Mouse (Mus musculus) embryonic stem cell, embryonic (primary cell): ENCODE data around the gene Ina.
"Not testable (repeated sequence)": the region's sequence is repeated elsewhere in the genome, so short reads cannot be mapped to it uniquely, and the experiment has no call there.

ENCODE experiments used
- CTCF ChIA-PET, 4 experiments: fragments of 300-600 bp in 2 of 4; fragments of 350-600 bp in 2 of 4; sonication (Branson Sonifier 250); formaldehyde crosslinking; loops; one replicate each; lab custom pipeline; 2022; ENCODE audit warnings: inconsistent platforms in 2 of 4; lab: Charles Lee
- POLR2A ChIA-PET, 4 experiments: fragments of 300-600 bp in 2 of 4; fragments of 350-600 bp in 2 of 4; sonication (Branson Sonifier 250); formaldehyde crosslinking; loops; one replicate each; lab custom pipeline; 2022; ENCODE audit warnings: antibody characterized with exemption in 4 of 4, inconsistent platforms in 1 of 4; lab: Charles Lee

Gene Ina

DNA sequence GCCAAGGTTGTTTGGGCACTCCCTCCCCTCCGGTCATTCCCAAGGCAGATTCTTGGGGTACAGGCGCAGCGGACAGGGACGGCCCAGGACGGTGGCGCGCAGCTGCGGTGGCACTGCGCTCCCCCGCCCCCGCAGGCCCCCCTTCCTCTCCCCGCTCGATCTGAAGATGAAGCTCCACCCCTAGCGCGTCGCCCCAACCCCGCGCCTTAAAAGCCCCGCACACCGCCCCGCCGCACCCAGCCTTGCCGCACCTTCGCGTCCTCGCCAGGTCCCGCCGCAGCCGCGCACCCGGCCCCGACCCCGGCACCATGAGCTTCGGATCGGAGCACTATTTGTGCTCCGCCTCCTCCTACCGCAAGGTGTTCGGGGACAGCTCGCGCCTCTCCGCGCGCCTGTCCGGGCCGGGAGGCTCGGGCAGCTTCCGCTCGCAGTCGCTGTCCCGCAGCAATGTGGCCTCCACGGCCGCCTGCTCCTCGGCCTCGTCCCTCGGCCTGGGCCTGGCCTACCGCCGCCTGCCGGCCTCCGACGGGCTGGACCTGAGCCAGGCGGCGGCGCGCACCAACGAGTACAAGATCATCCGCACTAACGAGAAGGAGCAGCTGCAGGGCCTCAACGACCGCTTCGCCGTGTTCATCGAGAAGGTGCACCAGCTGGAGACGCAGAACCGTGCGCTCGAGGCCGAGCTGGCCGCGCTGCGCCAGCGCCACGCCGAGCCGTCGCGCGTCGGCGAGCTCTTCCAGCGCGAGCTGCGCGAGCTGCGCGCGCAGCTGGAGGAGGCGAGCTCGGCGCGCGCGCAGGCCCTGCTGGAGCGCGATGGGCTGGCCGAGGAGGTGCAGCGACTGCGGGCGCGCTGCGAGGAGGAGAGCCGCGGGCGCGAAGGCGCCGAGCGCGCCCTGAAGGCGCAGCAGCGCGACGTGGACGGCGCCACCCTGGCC, at the start of gene Ina, which contains the start of gene Nt5c2:
Ina (plus strand) TSS at position 252 of the 935 bp plus-strand sequence.
Nt5c2 (minus strand) TSS at position 707 of the 935 bp plus-strand sequence.
- POLR2A ChIA-PET = interaction anchor here (0.5 to 6.5 kb wide), 50 partner anchors 8 to 969 kb away, joined by 3 to 66 read pairs (median 4); partner anchors contain the start of genes Taf5 (in 4 of the 4), Pcgf6 (in 3 of the 4), Cnnm2 (in 2 of the 4) and Pdcd11 (in 2 of the 4)
- CTCF ChIA-PET = interaction anchor here (0.5 to 1.5 kb wide), 28 partner anchors 8 to 917 kb away, joined by 3 to 8 read pairs (median 3); partner anchors contain the start of genes Pdcd11 (in 1 of the 4), Sufu (in 1 of the 4), Taf5 (in 1 of the 4) and Usmg5 (in 1 of the 4)

DNA sequence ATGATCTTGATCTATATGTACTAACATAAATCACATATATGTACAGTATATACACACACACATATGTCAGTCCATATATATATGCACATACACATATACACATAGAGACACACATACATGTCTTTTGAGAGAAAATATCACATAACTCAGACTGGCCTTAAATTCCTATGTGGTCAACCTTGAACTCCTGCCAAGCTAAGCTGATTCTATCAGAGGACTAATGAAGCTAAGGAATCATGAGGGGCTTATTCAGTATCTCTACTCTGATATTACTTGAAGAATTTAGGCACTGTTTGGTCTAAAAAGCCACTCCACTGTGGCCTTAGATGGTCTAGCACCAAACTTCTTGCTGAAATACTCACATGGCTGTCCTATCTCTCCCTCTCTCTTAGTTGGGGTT, 49.0 kb upstream of the Ina start:
- POLR2A ChIA-PET = interaction anchor here in 1 of 4 experiments (1.1 to 2.2 kb wide), 2 partner anchors 18 to 23 kb away, joined by 4 to 7 read pairs; no protein-coding TSS in a partner anchor
- CTCF ChIA-PET = no interaction called here

DNA sequence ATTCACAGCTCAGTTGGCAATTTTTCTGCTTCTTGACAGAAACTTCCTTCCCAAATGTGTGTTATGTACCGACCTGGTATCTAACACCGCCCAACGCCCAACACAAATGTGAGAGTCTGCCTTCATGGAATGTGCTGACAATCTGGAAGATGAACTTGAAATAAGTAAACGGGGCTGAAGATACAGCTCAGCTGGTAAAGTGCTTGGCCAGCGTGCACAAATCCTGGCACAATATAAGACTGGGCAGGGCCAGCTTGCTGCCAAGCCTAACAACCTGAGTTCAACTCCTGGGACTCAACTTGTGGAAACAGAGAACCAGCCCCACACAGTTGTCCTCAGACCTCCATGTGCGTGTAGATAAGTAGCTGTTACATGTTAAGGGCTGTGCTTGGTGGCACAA, 48.2 kb upstream of the Ina start:
- CTCF ChIA-PET = interaction anchor here in 1 of 4 experiments (0.8 kb wide), 1 partner anchor 436 kb away, joined by 3 read pairs; no protein-coding TSS in a partner anchor
- POLR2A ChIA-PET = interaction anchor here in 2 of 4 experiments (0.6 to 2.2 kb wide), 4 partner anchors 17 to 44 kb away, joined by 3 to 7 read pairs (median 4); no protein-coding TSS in a partner anchor

DNA sequence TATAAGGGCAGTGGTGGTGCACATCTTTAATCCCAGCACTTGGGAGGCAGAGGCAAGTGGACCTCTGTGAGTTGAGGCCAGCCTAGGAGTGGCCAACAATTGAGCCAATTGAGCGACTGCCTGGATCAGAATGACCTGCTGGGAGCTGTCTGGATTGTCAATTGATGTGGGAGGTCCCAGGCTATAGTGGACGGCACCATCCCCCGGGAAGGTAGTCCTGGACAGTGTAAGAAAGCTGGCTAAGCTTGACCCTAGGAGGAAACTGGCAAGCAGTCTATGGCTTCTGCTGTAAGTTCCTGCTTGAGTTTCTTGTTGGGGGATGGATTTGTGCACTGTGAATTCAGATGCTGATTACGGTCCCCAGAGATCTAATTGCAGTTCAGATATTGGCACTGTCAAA, 46.6 kb upstream of the Ina start:
- ChIA-PET CTCF (interaction anchor here in 1 of 4 experiments (0.6 kb wide), 1 partner anchor 667 kb away, joined by 4 read pairs; no protein-coding TSS in a partner anchor), POLR2A (interaction anchor here in 2 of 4 experiments (0.6 to 4.2 kb wide), 4 partner anchors 7 to 168 kb away, joined by 3 to 38 read pairs (median 8); no protein-coding TSS in a partner anchor)

DNA sequence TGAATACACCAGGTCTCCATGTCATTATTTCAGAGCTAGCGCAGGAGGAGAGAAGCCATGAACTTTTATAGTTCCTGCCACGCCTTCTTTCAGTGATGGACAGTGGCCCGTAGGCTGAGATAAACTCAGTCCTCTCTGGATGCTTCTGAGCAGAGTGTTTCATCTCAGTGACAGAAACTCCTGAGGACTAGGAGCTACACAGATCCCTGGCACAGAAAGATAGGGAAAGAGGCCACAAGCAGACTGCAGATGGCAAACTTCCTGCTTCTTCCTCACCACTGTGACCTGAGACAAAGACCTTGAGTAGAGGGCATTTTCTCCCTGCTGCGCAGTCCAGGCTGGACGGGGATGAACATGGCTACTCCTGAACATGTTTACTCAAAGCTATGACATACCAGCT, 45.7 kb upstream of the Ina start:
- ChIA-PET POLR2A (interaction anchor here in 2 of 4 experiments (1.0 to 6.4 kb wide), 9 partner anchors 8 to 50 kb away, joined by 4 to 48 read pairs (median 8); no protein-coding TSS in a partner anchor), CTCF (no interaction called here)

DNA sequence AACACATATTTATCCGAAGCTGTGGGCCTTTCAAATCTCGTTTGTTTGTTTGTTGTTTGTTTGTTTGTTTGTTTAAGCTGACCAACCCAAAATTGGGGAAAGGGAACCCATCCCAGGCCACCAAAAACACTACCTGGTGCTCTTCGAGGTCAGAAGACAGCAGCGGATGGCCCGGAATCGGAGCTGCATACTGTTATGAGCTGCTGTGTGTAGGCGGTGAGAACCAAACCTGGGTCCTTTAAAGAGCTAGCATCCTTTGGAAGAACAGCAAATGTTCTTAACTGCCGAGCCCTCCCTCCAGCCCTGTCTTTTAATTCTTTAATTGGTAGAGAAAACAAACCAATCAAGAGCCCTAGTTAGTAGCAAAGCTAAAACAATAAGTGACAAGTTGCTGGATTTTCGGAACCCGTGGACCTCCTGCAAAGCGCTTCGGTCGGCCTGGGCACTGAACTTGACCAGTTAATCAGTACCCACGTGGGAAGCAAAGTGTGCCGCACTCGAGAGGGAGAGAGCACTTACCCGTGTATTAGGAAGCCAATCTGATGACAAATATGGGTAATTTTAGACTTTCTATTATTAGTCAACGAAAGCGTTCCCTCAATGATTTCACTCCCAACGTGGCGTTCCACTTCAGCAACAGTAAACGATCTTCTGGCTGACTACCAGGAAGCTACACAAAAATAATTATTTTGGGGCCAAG, 45.1 kb upstream of the Ina start:
- ChIA-PET POLR2A (interaction anchor here in 3 of 4 experiments (0.8 to 6.4 kb wide), 16 partner anchors 9 to 92 kb away, joined by 3 to 48 read pairs (median 4); partner anchors contain the start of genes Ina (in 1 of the 3) and Nt5c2 (in 1 of the 3)), CTCF (interaction anchor here in 1 of 4 experiments (0.8 to 1.0 kb wide), 2 partner anchors 10 to 23 kb away, joined by 3 to 4 read pairs; no protein-coding TSS in a partner anchor)

DNA sequence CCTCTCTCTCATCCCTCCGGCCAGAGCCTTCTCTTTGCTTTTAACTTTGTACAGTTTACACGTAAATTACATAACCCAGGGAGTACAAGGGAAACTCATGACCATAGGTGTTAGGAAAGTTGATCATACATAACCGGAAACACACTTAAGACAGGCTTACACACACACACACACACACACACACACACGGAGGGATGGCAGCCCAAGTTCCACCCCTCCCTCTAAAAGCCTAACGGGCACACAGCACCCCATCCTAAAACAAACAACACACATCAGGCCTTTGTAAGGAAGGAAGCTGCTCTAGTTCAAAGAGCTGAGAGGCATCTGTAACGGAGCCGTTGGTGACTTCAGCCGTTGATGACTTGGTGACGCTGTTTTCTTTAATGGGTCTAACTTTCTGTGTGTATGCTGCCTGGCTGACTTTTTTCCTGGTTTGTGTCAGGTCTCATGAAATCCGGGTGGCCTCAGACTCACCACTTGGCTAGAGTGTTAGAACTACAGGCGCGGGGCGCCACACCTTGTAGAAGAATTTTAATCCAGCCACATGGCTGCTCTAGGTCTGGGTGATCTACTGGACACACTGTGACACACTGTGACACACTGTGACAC, 44.3 kb upstream of the Ina start:
- CTCF ChIA-PET = interaction anchor here in 3 of 4 experiments (0.6 to 1.0 kb wide), 6 partner anchors 11 to 368 kb away, joined by 3 to 6 read pairs (median 4); no protein-coding TSS in a partner anchor
- POLR2A ChIA-PET = interaction anchor here in 3 of 4 experiments (0.6 to 6.4 kb wide), 21 partner anchors 9 to 405 kb away, joined by 3 to 48 read pairs (median 4); partner anchors contain the start of genes Ina (in 1 of the 3) and Nt5c2 (in 1 of the 3)

DNA sequence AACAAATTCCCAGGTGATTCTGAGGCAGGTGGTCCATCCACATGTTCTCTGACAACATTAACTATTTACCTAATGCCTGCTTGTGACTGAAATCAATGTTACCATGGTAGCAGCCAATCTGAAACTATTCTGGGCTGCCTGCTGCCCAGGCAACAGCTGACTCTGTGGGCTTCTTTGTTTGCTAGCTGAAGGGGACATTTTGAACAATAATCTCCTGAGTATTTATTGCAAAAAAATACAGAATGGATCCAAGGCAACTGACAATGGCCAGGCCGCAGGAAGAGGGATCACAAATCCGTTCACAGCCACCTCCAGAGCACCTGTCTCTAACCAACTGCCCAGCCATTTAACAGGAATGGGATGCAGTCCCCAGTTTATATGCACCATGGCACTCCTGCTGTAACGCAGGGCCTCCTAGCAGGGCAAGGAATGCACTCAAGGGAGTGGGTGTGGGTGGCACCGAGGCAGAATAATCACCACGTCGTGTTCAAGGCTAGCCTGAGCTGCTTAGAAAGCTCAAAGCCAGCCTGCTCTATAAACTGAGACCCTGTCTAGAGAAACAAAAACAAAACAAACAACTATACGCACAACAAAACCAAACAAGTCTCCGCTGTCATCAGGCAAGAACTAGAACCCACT, 43.3 kb upstream of the Ina start:
- ChIA-PET POLR2A (interaction anchor here (0.6 to 6.4 kb wide), 16 partner anchors 10 to 351 kb away, joined by 3 to 48 read pairs (median 5); partner anchors contain the start of gene As3mt (in 1 of the 4)), CTCF (interaction anchor here in 3 of 4 experiments (0.7 to 1.0 kb wide), 3 partner anchors 15 to 266 kb away, joined by 3 read pairs; no protein-coding TSS in a partner anchor)

DNA sequence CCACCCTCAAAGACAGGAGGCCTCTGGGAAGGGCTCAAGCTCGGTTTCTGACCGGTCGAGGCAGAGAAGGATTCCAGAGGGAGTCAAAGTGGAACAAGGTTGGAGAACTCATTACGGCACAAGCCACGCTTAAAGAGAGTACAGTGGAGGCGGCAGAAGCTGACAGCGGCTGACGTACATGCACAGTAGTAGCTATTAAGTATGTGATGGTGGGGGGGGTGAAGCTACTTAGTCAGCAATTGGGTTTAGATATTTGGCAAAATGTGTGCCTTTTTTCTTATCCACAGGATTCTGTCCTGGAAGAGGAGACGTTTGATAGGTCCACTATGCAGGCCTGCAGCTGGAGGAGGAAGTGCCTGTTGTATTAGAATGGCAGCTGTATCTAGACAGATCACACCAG, 42.8 kb upstream of the Ina start:
- ChIA-PET POLR2A (interaction anchor here (0.5 to 6.4 kb wide), 13 partner anchors 10 to 351 kb away, joined by 3 to 48 read pairs (median 5); partner anchors contain the start of gene As3mt (in 1 of the 4)), CTCF (interaction anchor here in 2 of 4 experiments (0.7 to 1.0 kb wide), 2 partner anchors 16 to 60 kb away, joined by 3 read pairs; no protein-coding TSS in a partner anchor)

DNA sequence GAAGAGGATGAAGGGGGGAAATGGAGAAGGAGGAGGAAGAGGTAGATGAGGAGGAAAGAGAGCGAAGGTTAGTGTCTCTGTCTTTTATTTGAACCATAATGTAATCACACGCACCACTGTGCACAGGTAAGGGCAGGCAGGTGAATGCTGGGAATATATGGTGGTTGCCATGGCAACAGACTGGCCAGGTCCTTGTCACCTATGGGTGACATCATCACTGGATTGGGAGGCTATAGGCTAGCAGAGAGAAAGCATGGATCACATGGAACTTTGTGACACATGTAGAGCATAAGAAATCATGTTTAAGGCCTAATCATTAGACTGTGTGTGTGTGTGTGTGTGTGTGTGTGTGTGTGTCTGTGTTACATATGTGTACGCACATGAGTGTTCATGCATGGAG, 42.3 kb upstream of the Ina start:
- CTCF ChIA-PET = interaction anchor here in 1 of 4 experiments (1.0 kb wide), 1 partner anchor 16 kb away, joined by 3 read pairs; no protein-coding TSS in a partner anchor
- POLR2A ChIA-PET = interaction anchor here (0.5 to 6.4 kb wide), 14 partner anchors 10 to 352 kb away, joined by 3 to 48 read pairs (median 4); partner anchors contain the start of gene As3mt (in 1 of the 4)

DNA sequence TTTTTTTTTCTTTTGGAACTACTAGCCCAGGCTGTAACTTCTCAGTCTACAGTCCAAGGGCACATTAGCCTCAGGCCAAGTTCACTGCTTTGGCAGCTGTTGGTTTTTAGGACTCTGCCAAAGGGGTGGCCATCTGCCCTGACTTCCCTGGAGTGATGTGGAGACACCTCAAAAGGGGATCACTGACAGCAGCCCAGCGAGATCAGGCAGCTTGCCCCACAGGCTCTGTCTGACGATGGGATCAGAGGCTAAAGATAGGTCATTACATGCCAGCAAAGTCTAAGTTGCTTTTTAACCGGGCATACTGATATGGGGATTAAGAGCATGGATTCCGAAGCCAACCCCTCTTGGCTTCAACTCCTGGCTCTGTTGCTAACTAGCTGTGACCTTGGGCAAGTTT, 38.9 kb upstream of the Ina start:
- CTCF ChIA-PET = interaction anchor here in 2 of 4 experiments (0.6 to 0.7 kb wide), 2 partner anchors 30 to 1510 kb away, joined by 3 to 6 read pairs; no protein-coding TSS in a partner anchor
- POLR2A ChIA-PET = interaction anchor here in 1 of 4 experiments (0.7 to 1.8 kb wide), 5 partner anchors 13 to 153 kb away, joined by 3 to 5 read pairs (median 3); no protein-coding TSS in a partner anchor

DNA sequence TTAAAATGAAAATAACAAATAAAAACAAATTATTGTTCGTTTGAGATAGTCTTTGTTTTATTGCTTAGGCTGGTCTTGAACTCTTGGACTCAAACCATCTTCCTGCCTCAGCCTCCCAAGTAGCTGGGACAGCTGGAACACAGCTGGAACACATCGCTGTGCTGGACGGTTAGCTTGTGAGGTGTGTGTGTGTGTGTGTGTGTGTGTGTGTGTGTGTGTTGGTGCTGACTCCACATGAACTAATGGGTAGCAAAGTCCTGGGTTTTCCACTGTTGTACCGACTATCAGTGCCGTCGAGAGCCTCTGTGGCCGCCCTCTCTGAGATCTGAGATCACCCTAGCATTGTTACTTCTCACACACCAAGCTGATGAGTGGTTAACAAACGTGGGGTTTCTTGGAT, 38.5 kb upstream of the Ina start:
- ChIA-PET POLR2A (interaction anchor here in 1 of 4 experiments (0.6 to 1.8 kb wide), 6 partner anchors 13 to 153 kb away, joined by 3 to 5 read pairs (median 4); no protein-coding TSS in a partner anchor), CTCF (interaction anchor here in 1 of 4 experiments (0.6 to 0.7 kb wide), 2 partner anchors 31 to 36 kb away, joined by 3 to 6 read pairs; no protein-coding TSS in a partner anchor)

DNA sequence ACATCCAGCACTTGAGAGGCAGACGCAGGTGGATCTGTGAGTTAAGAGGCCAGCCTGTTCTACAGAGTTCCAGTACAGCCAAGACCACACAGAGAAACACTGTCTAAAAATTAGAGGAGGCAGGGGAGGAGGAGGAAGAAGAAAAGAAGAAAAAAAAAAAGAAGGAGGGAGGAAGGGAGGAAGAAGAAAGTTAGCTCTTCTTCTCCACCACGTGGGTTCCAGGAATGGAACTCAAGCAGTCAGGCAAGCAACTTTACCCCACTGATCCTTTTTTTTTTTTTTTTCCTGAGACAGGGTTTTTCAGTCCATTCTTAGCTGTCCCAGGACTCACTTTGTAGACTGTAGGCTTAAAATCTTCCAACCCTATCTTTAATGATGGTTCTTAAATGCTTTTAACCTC, 37.8 kb upstream of the Ina start:
- ChIA-PET CTCF (interaction anchor here in 2 of 4 experiments (0.6 to 0.7 kb wide), 2 partner anchors 21 to 36 kb away, joined by 3 read pairs; no protein-coding TSS in a partner anchor), POLR2A (interaction anchor here in 3 of 4 experiments (0.5 to 1.8 kb wide), 6 partner anchors 13 to 39 kb away, joined by 3 to 5 read pairs (median 4); no protein-coding TSS in a partner anchor)

DNA sequence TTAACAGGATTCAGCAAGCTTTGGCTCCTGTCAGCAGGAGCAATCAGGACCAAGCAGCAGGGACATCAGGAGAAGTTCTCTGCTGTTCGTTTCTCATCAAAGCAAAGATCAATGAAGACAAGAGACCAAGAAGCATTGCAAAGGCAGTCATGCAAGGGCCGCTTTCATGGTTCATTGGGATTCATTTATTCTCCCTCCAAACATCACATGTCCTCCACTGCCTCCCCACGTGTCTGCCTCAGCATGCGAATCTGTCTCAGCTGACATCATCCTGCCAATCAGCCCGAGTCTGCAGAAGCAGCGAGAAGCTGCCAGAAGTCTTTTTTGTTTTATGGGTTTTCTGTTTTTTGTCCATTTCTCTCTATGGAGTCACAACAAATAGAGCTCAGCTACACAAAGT, 37.0 kb upstream of the Ina start:
- CTCF ChIA-PET = no interaction called here

DNA sequence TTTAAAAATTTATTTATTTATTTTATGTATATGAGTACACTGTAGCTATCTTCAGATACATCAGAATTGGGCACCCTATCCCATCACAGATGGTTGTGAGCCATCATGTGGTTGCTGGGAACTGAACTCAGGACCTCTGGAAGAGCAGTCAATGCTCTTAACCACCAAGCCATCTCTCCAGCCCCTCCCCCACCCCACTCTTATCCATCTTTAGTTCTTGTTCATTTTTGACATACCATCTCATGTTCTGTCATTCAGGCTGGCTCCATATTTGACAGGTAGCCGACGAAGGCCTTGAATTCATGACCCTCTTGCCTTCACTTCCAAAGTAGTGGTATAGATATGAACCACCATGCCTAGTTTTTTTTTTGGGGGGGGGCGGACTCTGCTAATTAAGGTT, 36.4 kb upstream of the Ina start:
- CTCF ChIA-PET = not testable (repeated sequence)
- POLR2A ChIA-PET = interaction anchor here in 1 of 4 experiments (1.6 kb wide), 1 partner anchor 15 kb away, joined by 4 read pairs; no protein-coding TSS in a partner anchor

More for the DNA sequence above, 37.0 kb upstream of the Ina start:
- POLR2A ChIA-PET = interaction anchor here in 2 of 4 experiments (1.6 to 1.8 kb wide), 2 partner anchors 14 to 21 kb away, joined by 4 to 5 read pairs; no protein-coding TSS in a partner anchor
